Mouse (Mus musculus) heart, adult 18-20 months (tissue): ENCODE data around the gene Spata22. TPM values are rescaled to one million over a fixed set of nuclear protein-coding genes. Genes with fewer than 3 reads are reported as not detected.

ENCODE experiments used
- total RNA-seq, 2 experiments: library from RNA; stranded (reverse); gene quantifications; 2 replicates each; pipeline ENCODE4 v1.2.3; 2021

The Spata22 gene
- total RNA-seq, 2 experiments from 2014 or later, result not detected

Other genes starting within 250 kb of the Spata22 start
- under 1 TPM; 0.10 to 0.41 TPM for gene Itgae, start 239.2 kb upstream of the Spata22 start, total RNA-seq
- under 1 TPM; 0.12 to 0.21 TPM for gene Haspin, start 191.4 kb upstream of the Spata22 start, total RNA-seq
- 10 to 100 TPM; 14.4 to 17.1 TPM for gene P2rx5, start 169.3 kb upstream of the Spata22 start, total RNA-seq
- 10 to 100 TPM; 94.8 to 98.0 TPM for gene Emc6, start 152.7 kb upstream of the Spata22 start, total RNA-seq
- gene Tax1bp3, start 152.7 kb upstream of the Spata22 start, total RNA-seq, result 10 to 100 TPM; 48.7 to 53.3 TPM
- gene Ctns, start 130.7 kb upstream of the Spata22 start, total RNA-seq, result 1 to 10 TPM; 10.0 TPM
- 1 to 10 TPM in 1 of 2 experiments, under 1 TPM in 1; 0.92 to 1.5 TPM for gene Shpk, start 130.3 kb upstream of the Spata22 start, total RNA-seq
- not detected for gene Trpv1, start 95.4 kb upstream of the Spata22 start, total RNA-seq
- not detected for gene Trpv3, start 62.4 kb upstream of the Spata22 start, total RNA-seq
- 1 to 10 TPM; 1.4 to 3.1 TPM for gene Aspa, start 145 bp upstream of the Spata22 start, total RNA-seq
- gene Gm49340, start within 50 bp of the Spata22 start, total RNA-seq, result not detected
- not detected for gene Olfr20, start 21.0 kb downstream of the Spata22 start, total RNA-seq
- gene Olfr376, start 41.5 kb downstream of the Spata22 start, total RNA-seq, result not detected
- not detected for gene Olfr1, start 69.9 kb downstream of the Spata22 start, total RNA-seq
- gene Olfr378, start 98.7 kb downstream of the Spata22 start, total RNA-seq, result not detected
- gene Olfr380, start 127.8 kb downstream of the Spata22 start, total RNA-seq, result not detected
- not detected for gene Olfr381, start 161.9 kb downstream of the Spata22 start, total RNA-seq
- gene Olfr382, start 187.5 kb downstream of the Spata22 start, total RNA-seq, result not detected